Mouse (Mus musculus) left cerebral cortex, postnatal 4 days (tissue): Measurements from ENCODE around the gene Hemgn. TPM values are rescaled to one million over a fixed set of nuclear protein-coding genes. Genes with fewer than 3 reads are reported as not detected.

ENCODE experiments used
- DNase-seq: peaks from one replicate; pipeline ENCODE4 v3.0.0-alpha.2; 2022
- intact Hi-C: fragments of 180-260 bp; cut with DNase I; formaldehyde crosslinking; loops from one replicate; pipeline ENCODE4 v1.15.1; 2025
- total RNA-seq, 2 experiments: library from RNA; stranded (reverse); gene quantifications; 2 replicates each; pipeline ENCODE4 v1.2.3; 2021

Hemgn gene
- total RNA-seq, 2 experiments from 2014 or later: not detected

DNA sequence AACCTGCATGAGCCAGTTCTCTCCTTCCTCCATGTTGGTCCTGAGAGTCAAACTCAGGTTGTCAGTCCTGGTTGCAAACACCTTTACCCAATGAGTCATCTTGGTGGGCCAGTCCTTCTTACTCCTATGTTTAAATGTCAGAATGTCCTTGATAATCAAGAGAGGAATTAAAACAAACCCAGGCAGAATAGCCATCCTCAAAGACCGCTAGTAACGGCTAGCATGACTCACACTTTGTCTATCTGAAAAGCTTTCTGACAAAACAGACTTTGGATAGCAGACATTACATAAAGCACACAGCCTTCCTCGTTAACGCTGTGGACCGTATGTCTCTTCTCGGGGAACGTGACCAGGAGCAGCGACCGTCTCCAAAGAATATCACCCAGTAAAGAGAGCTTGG lies 5.5 kb upstream of the Hemgn start:
- intact Hi-C loops: no loop called here
- DNase-seq: no peak

- peak; percentile 6 for DNase-seq
- intact Hi-C loops: no loop called here
Measured at GRCm38 (mm10) chr4:46417491-46417890, 4.2 kb upstream of the Hemgn start.

- DNase-seq: no peak
- intact Hi-C loops: no loop called here
Measured at GRCm38 (mm10) chr4:46412113-46412512, 1.2 kb downstream of the Hemgn start.

GRCm38 (mm10) chr4:46411489-46411888 lies 1.8 kb downstream of the Hemgn start:
- intact Hi-C loops: no loop called here

GRCm38 (mm10) chr4:46410677-46411076 lies 2.6 kb downstream of the Hemgn start:
- no peak for DNase-seq
- intact Hi-C loops: no loop called here

More at GRCm38 (mm10) chr4:46411489-46411888, 1.8 kb downstream of the Hemgn start:
- DNase-seq: no peak

DNA sequence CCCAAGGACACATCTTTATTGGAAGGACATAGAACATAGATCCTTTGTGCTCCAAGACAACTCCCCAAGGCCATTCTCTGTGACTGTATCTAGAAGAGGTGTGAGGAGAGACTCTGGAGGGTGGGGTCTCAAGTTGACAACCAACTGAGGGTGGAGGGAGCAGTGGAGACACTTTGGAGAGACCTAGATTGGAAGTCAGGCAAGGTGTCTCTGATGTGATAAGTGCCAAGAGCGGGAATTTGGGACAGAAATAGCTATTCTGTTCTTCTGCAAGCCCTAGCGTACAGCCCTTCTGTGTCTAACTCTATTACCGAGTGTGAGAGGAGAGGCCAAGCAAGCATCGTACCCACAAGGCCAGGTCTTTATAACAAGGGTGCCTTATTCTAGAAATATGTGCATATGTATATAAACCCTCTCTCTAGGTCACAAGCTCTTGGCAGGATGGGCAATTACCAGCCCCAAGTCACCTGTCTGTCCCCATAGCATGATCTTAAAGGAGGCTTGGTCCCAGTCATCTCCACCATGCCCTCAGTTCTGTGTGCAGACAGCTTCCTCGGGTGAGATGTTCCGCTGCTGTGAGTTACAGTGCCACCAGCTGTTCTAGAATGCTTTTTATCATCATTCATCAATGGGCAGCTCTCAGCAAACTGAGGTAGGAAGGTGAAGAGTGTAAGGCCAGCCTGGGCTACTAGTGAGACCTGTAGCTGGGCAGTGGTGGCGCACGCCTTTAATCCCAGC lies 6.2 kb downstream of the Hemgn start:
- DNase-seq: no peak
- intact Hi-C loops: no loop called here

DNA sequence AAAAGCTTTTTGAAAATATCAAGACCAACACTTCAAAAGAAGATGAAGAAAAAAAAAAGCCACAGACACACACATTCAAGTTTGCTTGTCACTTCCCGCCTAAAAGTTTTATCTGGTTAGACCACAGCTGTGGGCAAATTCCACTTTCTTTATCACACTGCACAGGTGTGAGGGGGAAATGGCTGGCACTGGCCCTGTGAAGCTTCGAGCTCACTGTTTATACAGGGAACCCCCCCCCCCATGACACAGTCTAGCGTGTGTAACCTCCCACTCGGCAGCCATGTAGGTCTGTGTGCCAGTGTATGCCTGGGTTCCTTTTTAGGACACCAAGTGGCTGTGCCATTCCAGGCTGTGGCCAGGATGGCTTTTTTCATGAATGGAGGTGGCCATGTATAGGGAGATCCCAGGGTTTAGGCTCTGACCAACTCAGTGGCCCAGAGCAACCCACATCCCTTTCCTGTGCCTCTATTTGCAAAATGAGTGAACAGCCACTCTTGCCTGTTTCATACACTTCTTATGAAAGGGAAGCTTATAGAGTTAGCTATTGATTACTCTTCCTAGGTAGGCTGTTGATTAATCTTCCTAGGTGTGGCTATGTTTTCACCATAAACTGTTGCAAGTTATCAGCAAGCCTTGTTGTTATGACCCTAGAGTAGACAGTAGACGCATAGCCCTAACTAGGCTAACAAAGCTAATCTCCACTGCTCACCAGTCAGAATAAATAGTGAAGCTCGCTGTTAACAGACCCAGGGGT lies 9.1 kb downstream of the Hemgn start:
- intact Hi-C loops: no loop called here
- DNase-seq: no peak

GRCm38 (mm10) chr4:46398839-46399238 lies 14.5 kb downstream of the Hemgn start:
- intact Hi-C loops: no loop called here

DNA sequence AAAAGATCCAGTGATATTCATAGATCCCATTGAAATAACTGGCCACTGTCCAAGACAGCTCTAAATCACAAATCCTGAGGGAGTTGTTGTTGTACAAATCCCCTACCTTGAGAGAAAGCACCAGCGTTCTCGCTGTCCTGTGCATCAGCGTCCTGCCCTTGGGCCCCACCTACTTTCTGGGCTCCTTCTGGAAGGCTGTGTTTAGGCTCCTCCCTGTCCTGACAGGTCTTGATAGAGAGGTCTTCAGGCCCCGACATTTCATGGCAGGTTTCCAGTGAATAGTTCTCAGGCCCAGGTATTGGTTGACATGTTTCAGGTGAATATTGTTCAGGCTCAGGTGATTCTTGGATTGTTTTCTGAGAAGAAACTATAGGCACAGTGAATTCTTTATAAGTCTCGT lies 17.6 kb downstream of the Hemgn start:
- DNase-seq: no peak
- intact Hi-C loops: no loop called here

More at GRCm38 (mm10) chr4:46398839-46399238, 14.5 kb downstream of the Hemgn start:
- no peak for DNase-seq

DNA sequence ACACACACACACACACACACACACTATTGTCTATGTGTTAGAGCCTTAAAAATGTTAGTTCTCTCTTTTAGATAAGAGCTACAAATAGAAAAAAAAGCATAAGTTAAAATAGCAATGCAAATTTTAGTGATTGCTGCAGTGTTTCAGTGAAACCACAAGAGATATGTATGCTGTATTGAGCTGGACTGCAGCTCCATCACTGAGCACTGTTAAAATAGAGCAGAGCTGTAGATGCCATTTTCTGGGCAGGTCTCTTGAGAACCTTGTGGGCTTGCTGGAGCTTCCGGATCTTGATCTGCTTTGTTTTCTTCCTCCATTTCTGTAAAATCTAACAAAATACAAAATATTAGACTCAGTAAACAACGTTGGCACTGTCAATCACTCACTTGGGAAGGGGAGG lies 18.9 kb downstream of the Hemgn start:
- intact Hi-C loops: no loop called here

GRCm38 (mm10) chr4:46390390-46390970 lies 22.8 kb downstream of the Hemgn start:
- DNase-seq: peak; percentile 77
- intact Hi-C loops: no loop called here

More for the DNA sequence above, 18.9 kb downstream of the Hemgn start:
- no peak for DNase-seq

DNA sequence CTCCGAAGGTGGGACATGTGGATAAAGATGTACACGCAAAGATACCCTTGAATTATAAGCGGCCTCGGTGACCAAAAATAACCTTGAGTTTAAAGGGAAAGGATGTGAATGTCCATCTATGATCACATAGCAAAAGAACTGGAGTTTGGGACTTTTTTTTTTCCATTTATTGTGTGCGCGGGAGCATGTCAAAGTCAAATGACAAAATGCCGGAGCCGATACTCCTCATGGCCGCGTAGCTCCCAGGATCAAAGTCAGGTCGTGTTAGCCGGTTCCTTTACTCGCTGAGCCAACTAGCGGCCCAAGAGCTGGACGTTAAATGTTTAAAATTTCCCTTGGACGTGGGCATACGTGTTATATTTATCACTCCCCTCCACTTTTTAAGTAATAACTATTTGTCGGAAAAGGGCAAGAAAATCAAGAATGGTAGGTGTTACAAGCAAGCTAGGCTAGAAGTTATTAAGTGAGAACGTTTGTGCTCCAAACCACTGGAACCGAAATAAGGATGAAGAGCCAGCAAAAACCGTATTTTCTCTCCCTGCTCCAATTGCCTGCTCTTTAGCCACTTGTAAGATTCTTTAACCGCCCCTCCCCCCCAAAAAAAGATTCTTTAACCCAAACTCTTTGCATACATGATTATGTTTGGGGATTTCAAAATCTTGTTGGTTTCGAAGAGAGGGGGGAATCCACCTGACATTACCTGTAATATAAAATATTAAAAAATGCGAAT lies 23.5 kb downstream of the Hemgn start:
- DNase-seq: peak; percentile 23
- intact Hi-C loops: loop anchor here (2.0 kb wide), 1 partner anchor 61 kb away; the partner anchor contains the start of gene Anp32b

DNA sequence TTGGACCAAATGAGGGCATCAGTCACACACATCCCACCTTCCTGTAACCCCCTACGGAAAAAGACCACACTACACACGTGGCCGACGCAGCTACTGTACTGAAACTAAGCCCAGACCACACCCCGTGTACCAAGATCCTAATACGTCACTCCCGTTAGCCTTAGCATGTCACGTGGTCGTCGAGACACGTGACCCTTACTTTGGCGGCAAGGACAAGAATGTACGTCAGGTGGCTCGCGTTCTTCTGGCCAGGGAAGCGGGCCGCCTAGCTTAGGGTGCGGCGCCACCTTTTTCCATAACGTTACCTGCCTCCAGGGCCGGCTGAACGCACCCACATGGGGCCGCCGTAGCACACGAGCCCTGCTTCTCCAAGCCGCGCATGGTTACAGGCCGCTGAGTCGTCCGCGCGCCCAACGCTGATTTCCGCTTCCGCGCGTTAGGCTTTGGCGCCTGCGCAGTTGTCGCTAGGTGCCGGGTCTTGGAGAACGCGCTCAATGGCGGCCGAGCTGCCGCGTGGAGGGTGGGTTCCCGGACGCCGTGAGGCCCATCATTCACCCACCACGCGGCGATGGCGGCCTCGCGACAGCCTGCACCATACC lies 24.2 kb downstream of the Hemgn start, which contains the start of gene Trmo:
Trmo (minus strand) TSS at position 425 of the 599 bp plus-strand sequence.
- intact Hi-C loops: loop anchor here (2.0 kb wide), 1 partner anchor 62 kb away; the partner anchor contains the start of gene Anp32b
- peak; percentile 95 for DNase-seq

DNA sequence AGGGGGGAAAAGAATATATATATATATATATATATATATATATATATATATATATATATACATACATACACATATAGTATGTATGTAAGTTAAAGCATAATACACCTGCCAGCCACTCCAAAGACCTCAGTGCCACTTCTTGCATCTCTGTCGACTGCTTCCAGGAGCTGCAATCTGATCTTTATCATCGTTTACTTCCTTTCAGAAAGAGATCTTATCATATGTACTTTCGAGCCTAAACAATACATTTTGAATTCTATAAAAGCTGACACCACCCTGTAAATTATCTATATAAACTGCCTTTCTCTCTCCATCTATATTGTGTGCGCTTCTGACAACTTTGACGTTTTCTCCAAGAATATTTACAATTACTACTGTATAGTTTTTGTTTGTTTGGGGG lies 24.8 kb downstream of the Hemgn start:
- intact Hi-C loops: loop anchor here (2.0 kb wide), 1 partner anchor 62 kb away; the partner anchor contains the start of gene Anp32b
- no peak for DNase-seq

DNA sequence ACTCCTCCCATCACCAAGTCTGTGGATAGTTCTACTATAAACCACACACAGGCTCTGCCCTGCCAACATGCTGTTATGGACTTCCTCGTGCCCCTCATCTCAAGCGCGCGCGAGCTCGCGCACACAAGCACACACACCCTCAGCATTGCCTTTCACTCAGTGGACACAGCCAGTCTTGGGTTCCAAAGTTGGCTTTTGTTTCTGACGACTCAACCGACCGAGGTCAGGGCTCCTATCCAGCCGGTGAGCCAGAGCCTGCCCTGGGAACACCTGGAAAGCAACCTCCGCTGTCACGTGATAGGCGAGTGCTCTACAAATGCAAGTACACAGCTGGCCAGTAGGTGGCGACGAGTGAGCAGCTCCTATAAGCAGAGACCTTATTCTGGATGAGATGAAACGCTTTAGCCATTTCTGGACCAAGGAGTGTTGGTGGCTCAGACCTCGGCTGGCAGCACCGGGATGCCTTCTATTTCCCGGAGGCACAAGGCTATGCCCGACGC lies 38.4 kb downstream of the Hemgn start:
- intact Hi-C loops: no loop called here

DNA sequence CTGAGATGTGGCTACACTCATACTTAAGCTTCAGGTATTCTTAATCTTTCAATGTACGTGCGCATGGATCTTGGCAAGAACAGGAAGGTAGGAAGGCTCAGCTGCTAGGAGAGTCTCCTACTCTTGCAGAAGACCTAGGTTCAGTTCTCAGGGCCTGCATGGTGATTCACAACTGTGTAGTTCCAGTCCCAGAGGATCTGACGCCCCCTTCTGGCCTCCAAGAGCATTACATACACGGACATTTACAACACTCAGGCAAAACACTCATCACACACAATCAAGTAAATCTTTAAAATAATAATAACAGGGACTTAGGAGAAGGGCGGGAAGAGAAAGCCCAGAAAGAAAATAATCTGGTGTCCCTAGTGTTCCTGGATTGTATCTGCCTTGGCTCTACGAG lies 38.9 kb downstream of the Hemgn start:
- peak; percentile 13 for DNase-seq
- intact Hi-C loops: no loop called here

More for the DNA sequence above, 38.4 kb downstream of the Hemgn start:
- peak; percentile 87 for DNase-seq

DNA sequence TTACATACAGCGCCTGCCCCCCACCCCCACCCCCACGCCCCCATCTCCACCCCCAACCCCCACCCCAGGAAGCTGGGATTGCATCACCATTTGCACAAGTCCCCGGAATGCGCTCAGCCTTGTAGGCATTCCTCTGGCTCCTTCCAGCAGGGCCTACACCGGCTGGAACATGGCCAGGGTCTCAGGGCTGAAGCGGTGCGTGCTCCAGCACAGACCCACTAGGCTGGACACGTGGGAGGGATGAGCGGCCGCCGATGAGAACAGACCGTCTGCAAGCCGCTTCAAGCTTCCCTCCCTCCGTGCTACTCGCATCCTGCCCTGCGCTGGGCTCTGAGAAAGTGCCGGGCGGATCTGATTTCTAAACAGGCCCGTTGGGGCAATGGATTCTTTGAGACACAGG lies 42.3 kb downstream of the Hemgn start:
- intact Hi-C loops: no loop called here
- DNase-seq: peak; percentile 88

- intact Hi-C loops: no loop called here
- DNase-seq: no peak
Measured at GRCm38 (mm10) chr4:46370406-46370805, 42.9 kb downstream of the Hemgn start.

DNA sequence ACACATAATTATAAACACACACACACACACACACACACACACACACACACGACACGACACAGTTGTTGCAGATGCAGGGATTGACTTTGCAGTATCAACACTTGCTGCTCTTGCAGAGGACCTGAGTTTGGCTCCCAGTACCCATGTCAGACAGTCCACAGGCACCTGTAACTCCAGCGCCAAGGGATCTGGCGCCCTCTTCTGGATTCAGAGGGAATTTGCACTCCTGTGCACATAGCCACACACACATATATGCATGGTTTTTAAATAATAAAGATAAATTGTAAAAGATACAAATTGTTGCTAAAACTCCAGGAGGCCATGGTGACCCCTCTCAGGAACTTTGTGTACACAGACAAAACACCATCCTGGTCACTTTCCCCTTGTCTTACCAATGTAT lies 44.2 kb downstream of the Hemgn start:
- no peak for DNase-seq
- intact Hi-C loops: no loop called here

DNA sequence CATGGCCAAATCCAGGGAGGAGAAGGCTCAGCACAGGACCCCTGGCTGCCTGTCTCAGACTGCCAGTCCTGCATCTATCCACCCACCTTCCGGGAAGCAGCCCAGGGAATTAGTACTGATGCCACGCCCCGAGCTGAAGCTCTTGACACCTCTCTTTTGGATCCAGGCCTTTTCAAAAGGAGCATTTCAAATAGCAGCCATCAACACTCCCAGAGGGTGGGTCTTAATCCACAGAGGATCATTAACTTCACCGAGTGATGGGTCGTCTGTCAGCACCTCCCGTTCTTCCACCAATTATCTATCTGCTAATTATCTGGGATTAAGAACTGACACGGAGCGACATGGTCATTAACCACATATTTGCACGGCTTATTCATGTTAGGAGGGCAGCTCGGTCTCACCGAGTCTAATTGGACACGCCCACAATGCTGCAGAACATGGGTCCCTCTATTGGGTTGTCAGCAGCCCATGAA lies 45.8 kb downstream of the Hemgn start:
- no peak for DNase-seq
- intact Hi-C loops: no loop called here
